Mouse (Mus musculus) forebrain, embryonic 13.5 days (tissue): ENCODE data around the gene Med13l. TPM values are rescaled to one million over a fixed set of nuclear protein-coding genes. Genes with fewer than 3 reads are reported as not detected.

ENCODE experiments used
- ATAC-seq: fragments of 200-750 bp; cut with Nextera tagmentation; 2 replicates; pipeline ENCODE4 v1.8.0; 2017
- H3K27ac ChIP-seq: fragments of 300-500 bp; sonication (generic); 2 replicates; pipeline ENCODE4 v1.5.1; 2015; ENCODE audit warnings: inconsistent platforms, mild to moderate bottlenecking, moderate library complexity
- H3K27me3 ChIP-seq: fragments of 300-500 bp; sonication (generic); 2 replicates; pipeline ENCODE4 v1.6.1; 2015; ENCODE audit warnings: mild to moderate bottlenecking, inconsistent platforms
- H3K36me3 ChIP-seq: fragments of 300-500 bp; sonication (generic); 2 replicates; pipeline ENCODE4 v1.6.1; 2015; ENCODE audit warnings: mild to moderate bottlenecking, inconsistent platforms; ENCODE audit not compliant: poor library complexity, severe bottlenecking
- H3K4me1 ChIP-seq: fragments of 300-500 bp; sonication (generic); 2 replicates; pipeline ENCODE4 v1.6.1; 2015; ENCODE audit warnings: inconsistent platforms
- H3K4me2 ChIP-seq: fragments of 300-500 bp; sonication (generic); 2 replicates; pipeline ENCODE4 v1.6.1; 2015; ENCODE audit warnings: inconsistent platforms, mild to moderate bottlenecking, moderate library complexity
- H3K4me3 ChIP-seq: fragments of 300-500 bp; sonication (generic); 2 replicates; pipeline ENCODE4 v1.5.1; 2015; ENCODE audit warnings: mild to moderate bottlenecking, inconsistent platforms
- H3K9ac ChIP-seq: fragments of 300-500 bp; sonication (generic); 2 replicates; pipeline ENCODE4 v1.6.1; 2015; ENCODE audit warnings: mild to moderate bottlenecking, inconsistent platforms
- H3K9me3 ChIP-seq: fragments of 300-500 bp; sonication (generic); replicated peaks from 2 replicates; pipeline ENCODE4 v1.6.1; 2016; ENCODE audit warnings: inconsistent platforms
- WGBS: fragments of 180-500 bp; shearing (Covaris S2); methylation state at CpG from one replicate; pipeline ENCODE4 v1.1.7; 2015; 5-methylcytosine and 5-hydroxymethylcytosine counted together
- polyA plus RNA-seq: library from polyadenylated mRNA; unstranded; fragments of >200 nt; fragmentation: Nextera tagmentation; extraction: Ambion mirVana; gene quantifications from 2 replicates; pipeline ENCODE4 v1.2.1, GENCODE M21; 2015

The Med13l gene
- polyA plus RNA-seq, 1 experiment from 2014 or later, result 17.8 TPM

- WGBS, result 78% methylated on average over 4 of the region's 4 CpGs
- no peak overlapping the region for H3K4me3 ChIP-seq
- no peak overlapping the region for H3K9ac ChIP-seq
- no peaks in the 10 kb centered on the region for H3K27me3 ChIP-seq
- no peaks in the 10 kb centered on the region for H3K36me3 ChIP-seq
- H3K27ac ChIP-seq, result no peak overlapping the region
- H3K9me3 ChIP-seq, result no peaks in the 10 kb centered on the region
- no peak overlapping the region for H3K4me2 ChIP-seq
- peaks cover 79% of the 10 kb centered on the region for H3K4me1 ChIP-seq
- ATAC-seq, result no peak
Observed at GRCm38 (mm10) chr5:118601452-118601851, 41.0 kb downstream of the Med13l start.

- 65% methylated on average over 7 of the region's 7 CpGs for WGBS
- peaks cover 76% of the 10 kb centered on the region for H3K4me1 ChIP-seq
- no peak overlapping the region for H3K9ac ChIP-seq
Observed at GRCm38 (mm10) chr5:118602706-118603105, 42.2 kb downstream of the Med13l start.

DNA sequence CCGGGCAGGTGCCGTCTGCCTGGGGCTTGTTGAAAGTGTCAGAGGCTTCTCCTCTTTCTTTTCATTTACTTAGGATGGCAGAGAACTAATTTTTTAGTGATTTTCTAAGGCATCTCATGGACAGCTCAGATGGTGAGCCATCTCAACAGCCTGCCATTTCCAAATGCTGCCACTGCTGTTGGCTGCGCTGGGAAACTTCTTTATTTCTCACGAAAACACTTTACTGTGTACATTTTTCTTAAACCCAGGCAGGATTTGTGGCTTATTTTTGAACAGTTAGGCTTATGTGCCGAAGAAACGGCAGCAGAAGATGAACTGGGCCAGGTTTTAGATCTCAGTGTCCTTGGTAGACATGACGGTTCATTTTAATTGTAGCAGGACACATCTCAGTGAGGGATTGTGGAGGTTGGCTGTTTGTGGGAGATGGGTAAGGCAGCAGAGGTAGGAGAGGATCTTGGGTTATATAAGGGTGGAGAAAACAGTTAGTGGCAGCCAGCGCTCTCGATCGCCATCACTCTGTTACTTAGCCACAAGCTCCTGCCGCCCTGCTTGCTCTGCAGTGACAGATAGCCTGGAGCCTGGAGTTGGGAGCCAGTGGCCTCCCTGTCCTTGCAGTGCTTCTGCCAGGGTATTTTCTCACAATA is 45.1 kb downstream of the Med13l start:
- H3K36me3 ChIP-seq, result no peaks in the 10 kb centered on the region
- H3K27ac ChIP-seq, result no peak overlapping the region
- no peak for ATAC-seq
- H3K9me3 ChIP-seq, result no peaks in the 10 kb centered on the region
- no peaks in the 10 kb centered on the region for H3K27me3 ChIP-seq
- H3K4me1 ChIP-seq, result peaks cover 70% of the 10 kb centered on the region
- H3K9ac ChIP-seq, result no peak overlapping the region
- H3K4me3 ChIP-seq, result no peak overlapping the region
- 77% methylated on average over 11 of the region's 11 CpGs for WGBS
- H3K4me2 ChIP-seq, result no peak overlapping the region

More at GRCm38 (mm10) chr5:118602706-118603105, 42.2 kb downstream of the Med13l start:
- no peak overlapping the region for H3K4me2 ChIP-seq
- H3K27me3 ChIP-seq, result no peaks in the 10 kb centered on the region
- no peaks in the 10 kb centered on the region for H3K9me3 ChIP-seq
- ATAC-seq, result no peak
- H3K4me3 ChIP-seq, result no peak overlapping the region
- H3K27ac ChIP-seq, result no peak overlapping the region
- H3K36me3 ChIP-seq, result no peaks in the 10 kb centered on the region

DNA sequence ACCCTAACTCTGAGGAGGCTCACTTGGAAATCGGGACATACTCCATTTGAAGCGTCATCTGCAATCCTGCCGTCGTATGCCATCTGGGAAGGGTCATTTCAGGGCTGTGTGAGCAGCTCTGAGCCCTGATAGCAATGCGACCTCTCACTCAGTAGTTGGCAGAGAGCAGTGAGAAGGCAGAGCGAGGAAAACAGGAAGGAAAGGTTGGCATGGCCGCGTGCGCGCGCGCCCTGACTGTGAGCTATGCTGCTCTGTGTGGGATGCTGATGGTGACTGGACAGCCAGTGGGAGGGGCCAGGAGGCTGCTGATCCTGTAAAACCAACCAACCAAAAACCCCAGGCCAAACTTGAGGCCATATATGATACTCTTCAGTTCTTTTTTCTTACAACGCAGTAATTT is 46.2 kb downstream of the Med13l start:
- 68% methylated on average over 13 of the region's 13 CpGs for WGBS
- no peak overlapping the region for H3K4me3 ChIP-seq
- no peak overlapping the region for H3K9ac ChIP-seq
- H3K9me3 ChIP-seq, result no peaks in the 10 kb centered on the region
- no peaks in the 10 kb centered on the region for H3K27me3 ChIP-seq
- no peaks in the 10 kb centered on the region for H3K36me3 ChIP-seq
- no peak for ATAC-seq
- peaks cover 67% of the 10 kb centered on the region for H3K4me1 ChIP-seq
- H3K4me2 ChIP-seq, result no peak overlapping the region
- H3K27ac ChIP-seq, result no peak overlapping the region

GRCm38 (mm10) chr5:118607900-118608299 is 47.4 kb downstream of the Med13l start:
- Histone ChIP-seq H3K4me3 (no peak overlapping the region), H3K27ac (no peak overlapping the region), H3K27me3 (no peaks in the 10 kb centered on the region), H3K9me3 (no peaks in the 10 kb centered on the region), H3K9ac (no peak overlapping the region), H3K36me3 (no peaks in the 10 kb centered on the region), H3K4me2 (no peak overlapping the region), H3K4me1 (peaks cover 60% of the 10 kb centered on the region)
- ATAC-seq, result no peak
- WGBS, result 93% methylated on average over 1 of the region's 1 CpGs

- H3K9ac ChIP-seq, result no peak overlapping the region
- no peak for ATAC-seq
- 59% methylated on average over 5 of the region's 5 CpGs for WGBS
- no peaks in the 10 kb centered on the region for H3K36me3 ChIP-seq
- peak overlapping the region; percentile 6; the same call in 1 of the 2 replicates for H3K27ac ChIP-seq
- no peak overlapping the region for H3K4me2 ChIP-seq
- peaks cover 66% of the 10 kb centered on the region for H3K4me1 ChIP-seq
- H3K27me3 ChIP-seq, result no peaks in the 10 kb centered on the region
- no peak overlapping the region for H3K4me3 ChIP-seq
- H3K9me3 ChIP-seq, result no peaks in the 10 kb centered on the region
Observed at GRCm38 (mm10) chr5:118610468-118610867, 50.0 kb downstream of the Med13l start.

- peaks cover 56% of the 10 kb centered on the region for H3K4me1 ChIP-seq
- ATAC-seq, result no peak
Observed at GRCm38 (mm10) chr5:118612956-118613631, 52.6 kb downstream of the Med13l start.

GRCm38 (mm10) chr5:118613704-118614103 is 53.2 kb downstream of the Med13l start:
- 52% methylated on average over 2 of the region's 2 CpGs for WGBS
- Histone ChIP-seq H3K4me2 (no peak overlapping the region), H3K27me3 (no peaks in the 10 kb centered on the region), H3K9ac (no peak overlapping the region), H3K9me3 (no peaks in the 10 kb centered on the region), H3K4me1 (peaks cover 62% of the 10 kb centered on the region), H3K4me3 (no peak overlapping the region), H3K27ac (0 out of 2 replicates have a peak overlapping the region, but pooled peaks have one; percentile 37), H3K36me3 (no peaks in the 10 kb centered on the region)
- ATAC-seq, result no peak

More at GRCm38 (mm10) chr5:118612956-118613631, 52.6 kb downstream of the Med13l start:
- H3K27ac ChIP-seq, result 0 out of 2 replicates have a peak overlapping the region, but pooled peaks have one; percentile 2
- H3K4me2 ChIP-seq, result no peak overlapping the region
- H3K36me3 ChIP-seq, result no peaks in the 10 kb centered on the region
- no peaks in the 10 kb centered on the region for H3K27me3 ChIP-seq
- 81% methylated on average over 13 of the region's 13 CpGs for WGBS
- H3K9ac ChIP-seq, result no peak overlapping the region
- H3K4me3 ChIP-seq, result no peak overlapping the region
- H3K9me3 ChIP-seq, result no peaks in the 10 kb centered on the region

GRCm38 (mm10) chr5:118614116-118614515 is 53.6 kb downstream of the Med13l start:
- no peak overlapping the region for H3K9ac ChIP-seq
- peaks cover 65% of the 10 kb centered on the region for H3K4me1 ChIP-seq
- H3K27ac ChIP-seq, result 0 out of 2 replicates have a peak overlapping the region, but pooled peaks have one; percentile 61
- H3K27me3 ChIP-seq, result no peaks in the 10 kb centered on the region
- no peak for ATAC-seq
- no peak overlapping the region for H3K4me3 ChIP-seq
- no peaks in the 10 kb centered on the region for H3K36me3 ChIP-seq
- no peaks in the 10 kb centered on the region for H3K9me3 ChIP-seq
- no peak overlapping the region for H3K4me2 ChIP-seq
- WGBS, result 51% methylated on average over 8 of the region's 8 CpGs

GRCm38 (mm10) chr5:118614571-118614981 is 54.1 kb downstream of the Med13l start:
- Histone ChIP-seq H3K9me3 (no peaks in the 10 kb centered on the region), H3K27ac (no peak overlapping the region), H3K4me2 (no peak overlapping the region), H3K27me3 (no peaks in the 10 kb centered on the region), H3K4me1 (peaks cover 65% of the 10 kb centered on the region), H3K36me3 (no peaks in the 10 kb centered on the region), H3K4me3 (no peak overlapping the region), H3K9ac (no peak overlapping the region)
- WGBS, result 66% methylated on average over 2 of the region's 2 CpGs
- ATAC-seq, result no peak

DNA sequence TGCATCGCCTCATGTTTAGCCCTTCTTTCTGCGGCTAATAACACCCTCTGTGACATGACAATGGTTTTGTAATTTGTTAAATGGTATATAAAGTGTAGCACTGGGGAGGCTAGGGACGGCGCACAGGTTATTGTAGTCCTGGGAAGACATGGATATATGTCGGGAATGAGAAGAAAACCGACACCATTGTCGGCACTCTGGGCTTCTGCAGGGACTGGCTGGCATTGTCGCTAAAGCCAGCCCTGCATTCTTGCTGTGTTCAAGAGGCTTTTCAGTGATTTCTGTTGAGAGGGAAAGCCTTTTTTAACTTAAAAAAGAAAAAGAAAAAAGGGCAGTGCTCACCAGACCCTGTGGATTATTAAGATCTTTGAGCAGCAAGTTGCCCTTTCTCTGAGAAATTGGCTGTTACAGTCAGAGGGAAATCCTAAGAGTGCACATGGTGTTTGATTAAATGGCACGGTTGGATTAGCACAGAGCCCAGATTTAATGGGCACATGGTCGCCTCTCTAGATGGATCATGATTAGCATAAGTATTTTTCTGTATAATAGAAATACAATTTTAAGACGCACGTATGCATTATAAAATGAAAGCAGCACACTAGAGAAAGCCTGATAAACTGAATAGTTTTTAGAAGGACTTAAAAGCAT is 58.6 kb downstream of the Med13l start:
- Histone ChIP-seq H3K9me3 (no peaks in the 10 kb centered on the region), H3K4me3 (no peak overlapping the region; the same call in 1 of the 2 replicates), H3K36me3 (no peaks in the 10 kb centered on the region), H3K27ac (peak overlapping the region; percentile 67), H3K9ac (peak overlapping the region; percentile 27; the same call in 1 of the 2 replicates), H3K4me2 (peak overlapping the region; percentile 46), H3K27me3 (no peaks in the 10 kb centered on the region), H3K4me1 (peaks cover 60% of the 10 kb centered on the region)
- 5% methylated on average over 12 of the region's 12 CpGs for WGBS
- ATAC-seq, result 0 out of 2 replicates have a peak, but pooled peaks have one; percentile 62

DNA sequence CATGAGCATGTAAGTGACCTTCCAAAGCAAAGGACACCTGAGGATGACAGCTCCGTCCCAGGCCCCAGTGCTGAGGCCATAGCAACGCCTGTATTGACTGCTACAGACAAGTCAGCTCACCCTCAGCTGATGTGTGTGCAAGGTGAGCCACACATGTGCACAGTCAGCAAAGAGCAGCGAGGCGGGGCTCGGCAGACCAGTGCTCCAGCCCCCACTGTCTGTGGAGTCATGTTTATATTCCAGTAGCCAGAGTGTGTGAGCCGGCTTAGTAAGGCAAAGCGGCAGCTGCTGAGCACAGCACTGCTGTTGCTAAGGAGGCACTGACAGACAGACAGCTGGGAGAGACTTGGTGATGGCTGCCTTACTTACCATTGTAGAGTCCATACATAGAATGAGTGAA is 59.3 kb downstream of the Med13l start:
- H3K4me1 ChIP-seq, result peaks cover 53% of the 10 kb centered on the region
- ATAC-seq, result peak; percentile 75
- WGBS, result 25% methylated on average over 7 of the region's 7 CpGs
- no peaks in the 10 kb centered on the region for H3K9me3 ChIP-seq
- H3K27me3 ChIP-seq, result no peaks in the 10 kb centered on the region
- peak overlapping the region; percentile 45; the same call in 1 of the 2 replicates for H3K27ac ChIP-seq
- H3K4me2 ChIP-seq, result peak overlapping the region; percentile 25; the same call in 1 of the 2 replicates
- H3K4me3 ChIP-seq, result no peak overlapping the region
- H3K36me3 ChIP-seq, result no peaks in the 10 kb centered on the region
- H3K9ac ChIP-seq, result 0 out of 2 replicates have a peak overlapping the region, but pooled peaks have one; percentile 14
